Mouse (Mus musculus) myocyte (in vitro differentiated cells): ENCODE data around the gene Mb21d2. TPM values are rescaled to one million over a fixed set of nuclear protein-coding genes. Genes with fewer than 3 reads are reported as not detected.

Experiments
- H3K27me3 ChIP-seq: one replicate; pipeline ENCODE4 v1.6.1; 2011; ENCODE audit not compliant: control insufficient read depth, insufficient read depth, insufficient read length
- H3K36me3 ChIP-seq: one replicate; pipeline ENCODE4 v1.6.1; 2011; ENCODE audit not compliant: control insufficient read depth, insufficient read depth
- H3K4me2 ChIP-seq: one replicate; pipeline ENCODE4 v1.6.1; 2011; ENCODE audit warnings: low read depth, control low read depth
- H3K4me3 ChIP-seq: one replicate; pipeline ENCODE4 v1.5.1; 2011; ENCODE audit warnings: mild to moderate bottlenecking, control low read depth, moderate library complexity
- H3K79me2 ChIP-seq: one replicate; pipeline ENCODE4 v1.6.1; 2011; ENCODE audit not compliant: control insufficient read depth, insufficient read depth
- H3ac ChIP-seq: one replicate; pipeline ENCODE4 v1.6.1; 2011; ENCODE audit not compliant: control insufficient read depth, insufficient read length
- CEBPB ChIP-seq: IDR thresholded peaks from 2 replicates; pipeline ENCODE4 v1.6.1; 2011; ENCODE audit warnings: mild to moderate bottlenecking, moderate library complexity; ENCODE audit not compliant: poor library complexity, insufficient read depth, severe bottlenecking
- E2F4 ChIP-seq: IDR thresholded peaks from one replicate; pipeline ENCODE4 v1.6.1; 2011; ENCODE audit warnings: mild to moderate bottlenecking, control low read depth, moderate library complexity; ENCODE audit not compliant: insufficient read depth
- MAX ChIP-seq: IDR thresholded peaks from one replicate; pipeline ENCODE4 v1.6.1; 2011; ENCODE audit warnings: low read depth, mild to moderate bottlenecking, control low read depth
- MYOD1 ChIP-seq, 3 experiments: IDR thresholded peaks; one replicate each; pipeline ENCODE4 v1.6.1; 2011; ENCODE audit warnings: control low read depth in 2 of 3, low read depth in 2 of 3, mild to moderate bottlenecking in 2 of 3, moderate library complexity in 1 of 3; ENCODE audit not compliant: insufficient read length in 2 of 3, control insufficient read depth in 1 of 3
- MYOG ChIP-seq, 3 experiments: IDR thresholded peaks; one replicate each; pipeline ENCODE4 v1.6.1; 2011; ENCODE audit warnings: control low read depth in 2 of 3, low read depth in 2 of 3, mild to moderate bottlenecking in 2 of 3; ENCODE audit not compliant: insufficient read length in 2 of 3, control insufficient read depth in 1 of 3, insufficient read depth in 1 of 3
- POLR2A ChIP-seq: IDR thresholded peaks from one replicate; pipeline ENCODE4 v1.6.1; 2011; ENCODE audit warnings: low read depth, mild to moderate bottlenecking, control low read depth, moderate library complexity; ENCODE audit not compliant: insufficient read length
- POLR2AphosphoS2 ChIP-seq: IDR thresholded peaks from one replicate; pipeline ENCODE4 v1.6.1; 2011; ENCODE audit warnings: low read depth, control low read depth; ENCODE audit not compliant: insufficient read length
- REST ChIP-seq: IDR thresholded peaks from one replicate; pipeline ENCODE4 v1.6.1; 2011; ENCODE audit warnings: mild to moderate bottlenecking, control low read depth, moderate library complexity; ENCODE audit not compliant: insufficient read depth, insufficient read length
- SRF ChIP-seq: IDR thresholded peaks from one replicate; pipeline ENCODE4 v1.6.1; 2011; ENCODE audit warnings: low read depth; ENCODE audit not compliant: control insufficient read depth, insufficient read length
- TCF12 ChIP-seq: IDR thresholded peaks from one replicate; pipeline ENCODE4 v1.6.1; 2011; ENCODE audit warnings: mild to moderate bottlenecking, control low read depth; ENCODE audit not compliant: poor library complexity, insufficient read depth, severe bottlenecking
- TCF3 ChIP-seq: IDR thresholded peaks from one replicate; pipeline ENCODE4 v1.6.1; 2011; ENCODE audit warnings: low read depth, control low read depth; ENCODE audit not compliant: insufficient read length
- USF1 ChIP-seq: IDR thresholded peaks from one replicate; pipeline ENCODE4 v1.6.1; 2011; ENCODE audit warnings: low read depth, mild to moderate bottlenecking, control low read depth, moderate library complexity
- polyA plus RNA-seq: library from polyadenylated mRNA; unstranded; fragments of >200 nt; fragmentation: generic; extraction: Trizol; gene quantifications from one replicate; pipeline ENCODE4 v1.2.1, GENCODE M21; 2012; ENCODE audit warnings: missing spikeins

Gene Mb21d2
- polyA plus RNA-seq, 1 experiment: 6.0 TPM

- TF ChIP-seq TCF12 (no peak), USF1 (no peak), MYOD1 (IDR thresholded peaks at IDR 0.05; ENCODE audit: control insufficient read depth in 1 of 3, insufficient read length in 2 of 3, low read depth in 2 of 3) (no peak), MYOG (IDR thresholded peaks at IDR 0.05; ENCODE audit: control insufficient read depth in 1 of 3, insufficient read depth in 1 of 3, insufficient read length in 2 of 3, low read depth in 2 of 3) (no peak), MAX (no peak), E2F4 (no peak), POLR2AphosphoS2 (no peak), SRF (no peak), TCF3 (no peak), POLR2A (no peak)
These were observed 30.3 kb downstream of the Mb21d2 start for GRCm38 (mm10) chr16:28899161-28899540.

GRCm38 (mm10) chr16:28898509-28899160 is 30.8 kb downstream of the Mb21d2 start:
- Histone ChIP-seq H3ac (no peak overlapping the region), H3K36me3 (no peaks in the 10 kb centered on the region), H3K4me2 (no peak overlapping the region), H3K27me3 (no peaks in the 10 kb centered on the region), H3K79me2 (peaks cover 4% of the 10 kb centered on the region), H3K4me3 (no peak overlapping the region)
- TF ChIP-seq MYOD1 (IDR thresholded peaks at IDR 0.05; ENCODE audit: control insufficient read depth in 1 of 3, insufficient read length in 2 of 3, low read depth in 2 of 3) (no peak), REST (no peak), POLR2A (no peak), POLR2AphosphoS2 (no peak), SRF (no peak), USF1 (no peak), CEBPB (no peak), E2F4 (no peak), MAX (no peak), MYOG (IDR thresholded peaks at IDR 0.05; ENCODE audit: control insufficient read depth in 1 of 3, insufficient read depth in 1 of 3, insufficient read length in 2 of 3, low read depth in 2 of 3) (no peak), TCF3 (no peak), TCF12 (no peak)

More at GRCm38 (mm10) chr16:28899161-28899540, 30.3 kb downstream of the Mb21d2 start:
- H3ac ChIP-seq: no peak overlapping the region
- peaks cover 4% of the 10 kb centered on the region for H3K79me2 ChIP-seq
- no peaks in the 10 kb centered on the region for H3K36me3 ChIP-seq
- no peak overlapping the region for H3K4me3 ChIP-seq
- no peak overlapping the region for H3K4me2 ChIP-seq
- H3K27me3 ChIP-seq: no peaks in the 10 kb centered on the region

GRCm38 (mm10) chr16:28896571-28896970 is 32.9 kb downstream of the Mb21d2 start:
- Histone ChIP-seq H3K4me3 (no peak overlapping the region), H3K36me3 (no peaks in the 10 kb centered on the region), H3ac (no peak overlapping the region), H3K4me2 (no peak overlapping the region), H3K79me2 (no peaks in the 10 kb centered on the region), H3K27me3 (no peaks in the 10 kb centered on the region)
- TF ChIP-seq USF1 (no peak), TCF12 (no peak), POLR2AphosphoS2 (no peak), SRF (no peak), TCF3 (no peak), MYOD1 (IDR thresholded peaks at IDR 0.05; ENCODE audit: control insufficient read depth in 1 of 3, insufficient read length in 2 of 3, low read depth in 2 of 3) (no peak), POLR2A (no peak), REST (no peak), CEBPB (no peak), MAX (no peak), MYOG (IDR thresholded peaks at IDR 0.05; ENCODE audit: control insufficient read depth in 1 of 3, insufficient read depth in 1 of 3, insufficient read length in 2 of 3, low read depth in 2 of 3) (no peak), E2F4 (no peak)

GRCm38 (mm10) chr16:28894872-28895271 is 34.6 kb downstream of the Mb21d2 start:
- Histone ChIP-seq H3K79me2 (no peaks in the 10 kb centered on the region), H3K4me2 (no peak overlapping the region), H3ac (no peak overlapping the region), H3K4me3 (no peak overlapping the region), H3K27me3 (no peaks in the 10 kb centered on the region), H3K36me3 (no peaks in the 10 kb centered on the region)
- TF ChIP-seq MYOD1 (IDR thresholded peaks at IDR 0.05; ENCODE audit: control insufficient read depth in 1 of 3, insufficient read length in 2 of 3, low read depth in 2 of 3) (no peak), MAX (no peak), POLR2A (no peak), USF1 (no peak), CEBPB (no peak)

GRCm38 (mm10) chr16:28893266-28893665 is 36.2 kb downstream of the Mb21d2 start:
- Histone ChIP-seq H3ac (no peak overlapping the region), H3K36me3 (no peaks in the 10 kb centered on the region), H3K79me2 (no peaks in the 10 kb centered on the region), H3K4me3 (no peak overlapping the region), H3K27me3 (no peaks in the 10 kb centered on the region), H3K4me2 (no peak overlapping the region)
- TF ChIP-seq SRF (no peak), TCF3 (no peak), MYOG (IDR thresholded peaks at IDR 0.05; ENCODE audit: control insufficient read depth in 1 of 3, insufficient read depth in 1 of 3, insufficient read length in 2 of 3, low read depth in 2 of 3) (no peak), MAX (no peak), TCF12 (no peak), POLR2A (no peak), MYOD1 (IDR thresholded peaks at IDR 0.05; ENCODE audit: control insufficient read depth in 1 of 3, insufficient read length in 2 of 3, low read depth in 2 of 3) (no peak)
